In genomic region chr17:87447612-87448200, GRCm38 (mm10) we compare ENCODE assay signal across 8 mouse cellular contexts. TPM values are rescaled to one million over a fixed set of nuclear protein-coding genes. Genes with fewer than 3 reads are reported as not detected.
DNase-seq lines count a peak whose midpoint lies in the region; ATAC-seq and TF ChIP-seq lines count a peak whose summit lies in the region.

No protein-coding gene starts in this region.

- peaks cover 2% of the 10 kb centered on the region; the same call in 1 of the 2 replicates for H3K4me1 ChIP-seq in testis, adult 2 months (ENCODE audit: control insufficient read depth, insufficient read depth, low read length)
- 0 out of 2 replicates have a peak, but pooled peaks cover 8% of the 10 kb centered on the region for H3K4me1 ChIP-seq in intestine, postnatal 0 days (replicated peaks; ENCODE audit: control insufficient read depth, insufficient read depth, low read length)
- H3K4me1 ChIP-seq in olfactory bulb, adult 2 months (ENCODE audit: control insufficient read depth, insufficient read depth, low read length): no peaks in the 10 kb centered on the region

- no peak for TF ChIP-seq CTCF in testis, adult 2 months (IDR thresholded peaks at IDR 0.05; ENCODE audit: control insufficient read depth, insufficient read depth, insufficient replicate concordance, low read depth, low read length)
- TF ChIP-seq CTCF in intestine, postnatal 0 days (IDR thresholded peaks at IDR 0.05; ENCODE audit: low read depth): no peak
- no peak for TF ChIP-seq CTCF in olfactory bulb, adult 2 months (IDR thresholded peaks at IDR 0.05; ENCODE audit: insufficient read depth, low read depth, low read length)

- peak overlapping the region; percentile 97 for H3K9ac ChIP-seq in intestine, postnatal 0 days (ENCODE audit: low read depth, low read length)

- no peaks in the 10 kb centered on the region for H3K27me3 ChIP-seq in testis, adult 2 months (ENCODE audit: control insufficient read depth, insufficient read depth, low read length)
- H3K27me3 ChIP-seq in intestine, postnatal 0 days (replicated peaks; ENCODE audit: control insufficient read depth, insufficient read depth, low read length): no peaks in the 10 kb centered on the region

- peak overlapping the region; percentile 72 for H3K4me2 ChIP-seq in intestine, postnatal 0 days (replicated peaks; ENCODE audit: low read depth)

- WGBS in intestine, postnatal 0 days: 60% methylated on average over 12 of the region's 12 CpGs
- WGBS in olfactory bulb, adult 2 months: 41% methylated on average over 12 of the region's 12 CpGs

- no peak for DNase-seq in cerebellum, adult 11-12 months
- no peak for DNase-seq in testis, postnatal 10 days (ENCODE audit: low spot score)
- no peak for DNase-seq in ovary, postnatal 36 days (ENCODE audit: low spot score)

- H3K9me3 ChIP-seq in intestine, postnatal 0 days (ENCODE audit: control insufficient read depth): no peaks in the 10 kb centered on the region

- 0 out of 2 replicates have a peak, but pooled peaks have one; percentile 4 for ATAC-seq in cerebellum, adult (ENCODE audit: insufficient number of reproducible peaks, low FRiP score, low TSS enrichment)
- ATAC-seq in intestine, postnatal 0 days: no peak
- ATAC-seq in monocyte, adult 5-6 weeks (replicated peaks; ENCODE audit: insufficient number of reproducible peaks, low FRiP score, low TSS enrichment, poor library complexity, severe bottlenecking): no peak

- peak overlapping the region; percentile 99 for H3K27ac ChIP-seq in testis, adult 2 months (ENCODE audit: control insufficient read depth, insufficient read depth, low read depth, low read length)
- peak overlapping the region; percentile 17; the same call in 1 of the 2 replicates for H3K27ac ChIP-seq in intestine, postnatal 0 days (ENCODE audit: low read depth, low read length)
- peak overlapping the region; percentile 100 for H3K27ac ChIP-seq in olfactory bulb, adult 2 months (ENCODE audit: insufficient read depth, low read depth, low read length)

- H3K36me3 ChIP-seq in testis, adult 2 months (ENCODE audit: control insufficient read depth, insufficient read depth, low read length): peaks cover 2% of the 10 kb centered on the region
- H3K36me3 ChIP-seq in intestine, postnatal 0 days (ENCODE audit: control insufficient read depth, insufficient read depth): no peaks in the 10 kb centered on the region

- peak overlapping the region; percentile 84 for H3K4me3 ChIP-seq in testis, adult 2 months (ENCODE audit: control insufficient read depth, low read depth, low read length)
- H3K4me3 ChIP-seq in intestine, postnatal 0 days (ENCODE audit: low read depth, low read length): peak overlapping the region; percentile 99
- peak overlapping the region; percentile 80 for H3K4me3 ChIP-seq in olfactory bulb, adult 2 months (ENCODE audit: insufficient read depth, low read depth, low read length)

- no peak for TF ChIP-seq POLR2A in testis, adult 2 months (IDR thresholded peaks at IDR 0.05; ENCODE audit: control insufficient read depth, low read depth, low read length)
- TF ChIP-seq POLR2A in olfactory bulb, adult 2 months (IDR thresholded peaks at IDR 0.05; ENCODE audit: insufficient read depth, low read depth, low read length): no peak

RNA-seq across cellular contexts. Expression of gene Calm2, which starts 1.0 kb away (rescaled TPM):
- polyA plus RNA-seq in testis, adult 2 months (2012; rRNA removed): 174 and 245 TPM in 2 replicates
- 756 and 774 TPM in 2 replicates for polyA plus RNA-seq in intestine, postnatal 0 days (2015; fragmentation: Nextera tagmentation; extraction: Ambion mirVana)
- polyA plus RNA-seq in olfactory bulb, adult 2 months (2012; ENCODE audit: insufficient read depth, insufficient read length, low replicate concordance, missing spikeins): 549 and 1,470 TPM in 2 replicates
- total RNA-seq in monocyte, adult 5-6 weeks (2017): 1,504 to 2,308 TPM (median 2,140 TPM) in 3 replicates

RNA-seq across cellular contexts. Expression of gene Stpg4, which starts 20.2 kb away (rescaled TPM):
- polyA plus RNA-seq in testis, adult 2 months (2012; rRNA removed): 382 and 415 TPM in 2 replicates
- polyA plus RNA-seq in intestine, postnatal 0 days (2015; fragmentation: Nextera tagmentation; extraction: Ambion mirVana): not detected in 2 replicates
- polyA plus RNA-seq in olfactory bulb, adult 2 months (2012; ENCODE audit: insufficient read depth, insufficient read length, low replicate concordance, missing spikeins): not detected in 2 replicates
- total RNA-seq in monocyte, adult 5-6 weeks (2017): not detected in 3 replicates

Comparison
In these comparisons a context has a peak if more than half of its experiments do, and no peak if none do; other contexts are left out.
1. H3K27ac ChIP-seq: peak in every context shown above with its lines; median percentile 100 in olfactory bulb, adult 2 months; 99 in testis, adult 2 months; 17 in intestine, postnatal 0 days.
2. RNA of gene Stpg4, which starts 20.2 kb away (polyA plus RNA-seq): 382 to 415 TPM in testis, adult 2 months; not detected in intestine, postnatal 0 days and not detected in olfactory bulb, adult 2 months; every median in the first group is over 100 times any median in the second.
3. Peak in every context shown above with its lines, with median percentiles within 50 percentile points of each other: H3K4me3 ChIP-seq.